Mouse (Mus musculus): ENCODE data around the gene Fhad1.
"Not testable (repeated sequence)": the region's sequence is repeated elsewhere in the genome, so short reads cannot be mapped to it uniquely, and the experiment has no call there.

The Fhad1 gene

GRCm38 (mm10) chr4:142014659-142015608 lies at the start of gene Fhad1:
Gene Fhad1 (minus strand): TSS chr4:142015082.
- no peak for DNase-seq (ENCODE audit: low read depth)

- no peak for DNase-seq (ENCODE audit: low read depth)
Measured at GRCm38 (mm10) chr4:142063057-142063534, 48.2 kb upstream of the Fhad1 start.

- no peak for DNase-seq (ENCODE audit: low read depth)
Measured at GRCm38 (mm10) chr4:142061485-142062240, 46.8 kb upstream of the Fhad1 start.

GRCm38 (mm10) chr4:142060455-142061378 lies 45.8 kb upstream of the Fhad1 start:
- no peak for DNase-seq (ENCODE audit: low read depth)

GRCm38 (mm10) chr4:142059841-142060193 lies 44.9 kb upstream of the Fhad1 start:
- no peak for DNase-seq (ENCODE audit: low read depth)

- DNase-seq (ENCODE audit: low read depth), result no peak
Measured at GRCm38 (mm10) chr4:142059113-142059840, 44.4 kb upstream of the Fhad1 start.

GRCm38 (mm10) chr4:142057529-142058216 lies 42.8 kb upstream of the Fhad1 start:
- DNase-seq (ENCODE audit: low read depth), result no peak

- DNase-seq (ENCODE audit: low read depth), result no peak
Measured at GRCm38 (mm10) chr4:142055600-142055999, 40.7 kb upstream of the Fhad1 start.

- no peak for DNase-seq (ENCODE audit: low read depth)
Measured at GRCm38 (mm10) chr4:142054580-142054979, 39.7 kb upstream of the Fhad1 start.

GRCm38 (mm10) chr4:142053661-142054448 lies 39.0 kb upstream of the Fhad1 start:
- DNase-seq (ENCODE audit: low read depth), result no peak

GRCm38 (mm10) chr4:142053261-142053660 lies 38.4 kb upstream of the Fhad1 start:
- no peak for DNase-seq (ENCODE audit: low read depth)

- DNase-seq (ENCODE audit: low read depth), result no peak
Measured at GRCm38 (mm10) chr4:142052391-142053132, 37.7 kb upstream of the Fhad1 start.

GRCm38 (mm10) chr4:142051883-142052282 lies 37.0 kb upstream of the Fhad1 start:
- DNase-seq (ENCODE audit: low read depth), result not testable (repeated sequence)

- no peak for DNase-seq (ENCODE audit: low read depth)
Measured at GRCm38 (mm10) chr4:142049963-142050362, 35.1 kb upstream of the Fhad1 start.

GRCm38 (mm10) chr4:142048391-142048790 lies 33.5 kb upstream of the Fhad1 start:
- DNase-seq (ENCODE audit: low read depth), result no peak

GRCm38 (mm10) chr4:142047005-142047404 lies 32.1 kb upstream of the Fhad1 start:
- no peak for DNase-seq (ENCODE audit: low read depth)

- no peak for DNase-seq (ENCODE audit: low read depth)
Measured at GRCm38 (mm10) chr4:142046496-142046895, 31.6 kb upstream of the Fhad1 start.

- DNase-seq (ENCODE audit: low read depth), result no peak
Measured at GRCm38 (mm10) chr4:142045595-142046163, 30.8 kb upstream of the Fhad1 start.

- no peak for DNase-seq (ENCODE audit: low read depth)
Measured at GRCm38 (mm10) chr4:142044452-142044851, 29.6 kb upstream of the Fhad1 start.

Data from 416B (cell line).